Mouse (Mus musculus) cerebellum, adult 2 months (tissue): ENCODE data around the gene Ptgds.

Experiments
- CTCF ChIP-seq: fragments of 200-500 bp; IDR thresholded peaks from 2 replicates; pipeline ENCODE4 v1.5.1; 2011; ENCODE audit warnings: low read depth, mild to moderate bottlenecking, control low read depth, low read length, moderate library complexity, borderline replicate concordance; ENCODE audit not compliant: insufficient read depth
- POLR2A ChIP-seq: fragments of 200-500 bp; IDR thresholded peaks from 2 replicates; pipeline ENCODE4 v1.6.1; 2011; ENCODE audit warnings: low read length, control low read depth, borderline replicate concordance; ENCODE audit not compliant: insufficient read depth

DNA sequence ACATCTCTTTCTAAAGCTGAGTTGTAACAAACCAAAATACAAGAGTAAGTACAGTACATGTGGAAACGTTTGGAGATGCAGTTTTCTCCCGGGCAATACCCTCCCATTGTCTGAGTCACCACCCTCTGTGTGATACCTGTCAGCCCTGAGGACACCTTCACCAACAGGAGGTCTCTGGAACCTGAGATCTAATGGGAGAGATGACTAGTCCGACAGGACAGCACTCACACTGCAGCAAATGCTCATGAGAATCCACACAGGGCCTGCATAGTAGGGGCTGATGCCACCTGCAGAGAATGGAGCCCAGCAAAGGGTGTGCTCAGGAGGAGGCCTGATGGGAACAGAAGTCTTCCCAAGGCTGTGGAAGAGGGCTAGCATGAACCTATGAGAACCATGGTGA is 8.4 kb downstream of the Ptgds start:
- TF ChIP-seq CTCF (no peak), POLR2A (no peak)
